Mouse (Mus musculus) thymus, postnatal 0 days (tissue): ENCODE results near the gene Sfxn1. TPM values are rescaled to one million over a fixed set of nuclear protein-coding genes. Genes with fewer than 3 reads are reported as not detected.

Experiments used
- DNase-seq: peaks from one replicate; pipeline ENCODE4 v3.0.0-alpha.2; 2015; ENCODE audit warnings: low spot score
- polyA plus RNA-seq: library from polyadenylated mRNA; unstranded; fragments of >200 nt; fragmentation: Nextera tagmentation; extraction: Ambion mirVana; gene quantifications from 2 replicates; pipeline ENCODE4 v1.2.1, GENCODE M21; 2015

The Sfxn1 gene
- polyA plus RNA-seq, 1 experiment from 2014 or later, result 65.8 TPM

GRCm38 (mm10) chr13:54076762-54077460 is 5.2 kb downstream of the Sfxn1 start:
- no peak for DNase-seq

- DNase-seq, result no peak
Observed at GRCm38 (mm10) chr13:54077470-54078174, 6.0 kb downstream of the Sfxn1 start.

GRCm38 (mm10) chr13:54079782-54080759 is 8.4 kb downstream of the Sfxn1 start:
- DNase-seq, result no peak

GRCm38 (mm10) chr13:54080785-54081184 is 9.1 kb downstream of the Sfxn1 start:
- no peak for DNase-seq

- no peak for DNase-seq
Observed at GRCm38 (mm10) chr13:54082946-54083345, 11.3 kb downstream of the Sfxn1 start.

GRCm38 (mm10) chr13:54084178-54084577 is 12.5 kb downstream of the Sfxn1 start:
- no peak for DNase-seq

GRCm38 (mm10) chr13:54084826-54085225 is 13.2 kb downstream of the Sfxn1 start:
- no peak for DNase-seq

GRCm38 (mm10) chr13:54085266-54085665 is 13.6 kb downstream of the Sfxn1 start:
- no peak for DNase-seq

GRCm38 (mm10) chr13:54091719-54092118 is 20.1 kb downstream of the Sfxn1 start:
- DNase-seq, result no peak

GRCm38 (mm10) chr13:54094349-54094748 is 22.7 kb downstream of the Sfxn1 start:
- no peak for DNase-seq

- no peak for DNase-seq
Observed at GRCm38 (mm10) chr13:54094963-54095362, 23.3 kb downstream of the Sfxn1 start.

GRCm38 (mm10) chr13:54095721-54096120 is 24.1 kb downstream of the Sfxn1 start:
- DNase-seq, result no peak

GRCm38 (mm10) chr13:54097227-54097626 is 25.6 kb downstream of the Sfxn1 start:
- no peak for DNase-seq

GRCm38 (mm10) chr13:54097797-54098196 is 26.1 kb downstream of the Sfxn1 start:
- DNase-seq, result no peak

- no peak for DNase-seq
Observed at GRCm38 (mm10) chr13:54101031-54101820, 29.6 kb downstream of the Sfxn1 start.

- DNase-seq, result no peak
Observed at GRCm38 (mm10) chr13:54102061-54102460, 30.4 kb downstream of the Sfxn1 start.

- no peak for DNase-seq
Observed at GRCm38 (mm10) chr13:54103271-54103670, 31.6 kb downstream of the Sfxn1 start.

GRCm38 (mm10) chr13:54103866-54104265 is 32.2 kb downstream of the Sfxn1 start:
- no peak for DNase-seq

GRCm38 (mm10) chr13:54113819-54114550 is 42.3 kb downstream of the Sfxn1 start:
- DNase-seq, result peak; percentile 38

GRCm38 (mm10) chr13:54114931-54115330 is 43.3 kb downstream of the Sfxn1 start:
- DNase-seq, result no peak
